Mouse (Mus musculus): ENCODE data around the gene Arhgef40.
A peak's percentile ranks its signal among the peaks of the same experiment; 100 is the strongest.

DNA sequence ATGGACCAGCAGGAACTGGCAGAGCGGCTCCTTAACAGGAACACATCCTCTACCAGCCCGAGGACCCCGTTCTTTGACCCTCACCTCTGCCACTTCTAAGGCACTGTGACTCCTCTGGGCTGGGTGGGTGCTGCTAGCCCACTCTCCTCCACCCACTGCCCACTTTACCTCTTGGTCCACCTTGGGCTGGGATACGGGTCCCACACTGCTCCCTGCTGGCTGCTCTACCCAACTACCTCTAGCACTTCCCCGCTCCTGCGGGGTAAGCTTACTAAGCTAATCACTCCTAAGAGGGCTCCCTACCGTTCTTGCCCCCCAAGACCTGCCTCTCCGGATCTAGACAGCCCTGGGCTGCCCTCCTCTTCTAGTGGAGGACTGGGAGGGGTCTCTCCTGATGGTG is 21.7 kb downstream of the Arhgef40 start:
- TF ChIP-seq POLR2A (IDR thresholded peaks at IDR 0.05; ENCODE audit: extremely low read depth, insufficient read depth, low read length) = no peak
- TF ChIP-seq CTCF (IDR thresholded peaks at IDR 0.05; ENCODE audit: extremely low read depth, insufficient read depth, low read length) = peak; percentile 12; the same call in 1 of the 2 replicates
